Mouse (Mus musculus) kidney, postnatal 0 days (tissue): ENCODE measurements around the gene Kat14. TPM values are rescaled to one million over a fixed set of nuclear protein-coding genes. Genes with fewer than 3 reads are reported as not detected.
A peak's percentile ranks its signal among the peaks of the same experiment; 100 is the strongest.
"Not testable (repeated sequence)": the region's sequence is repeated elsewhere in the genome, so short reads cannot be mapped to it uniquely, and the experiment has no call there.

Experiments
- ATAC-seq: fragments of 200-750 bp; cut with Nextera tagmentation; replicated peaks from 2 replicates; pipeline ENCODE4 v1.8.0; 2017; ENCODE audit warnings: low read depth, moderate number of reproducible peaks, moderate TSS enrichment, moderate library complexity; ENCODE audit not compliant: low FRiP score
- DNase-seq: peaks from one replicate; pipeline ENCODE4 v3.0.0-alpha.2; 2016; ENCODE audit warnings: low spot score
- H3K27ac ChIP-seq: fragments of 300-500 bp; sonication (generic); 2 replicates; pipeline ENCODE4 v1.5.1; 2014; ENCODE audit warnings: mild to moderate bottlenecking
- H3K27me3 ChIP-seq: fragments of 300-500 bp; sonication (generic); 2 replicates; pipeline ENCODE4 v1.6.1; 2014; ENCODE audit warnings: low read length, mixed read lengths; ENCODE audit not compliant: insufficient read depth
- H3K36me3 ChIP-seq: fragments of 300-500 bp; sonication (generic); 2 replicates; pipeline ENCODE4 v1.6.1; 2014; ENCODE audit warnings: low read length, mixed read lengths; ENCODE audit not compliant: insufficient read depth
- H3K4me1 ChIP-seq: fragments of 300-500 bp; sonication (generic); replicated peaks from 2 replicates; pipeline ENCODE4 v1.6.1; 2014; ENCODE audit warnings: antibody characterized with exemption, low read length, mixed read lengths; ENCODE audit not compliant: insufficient read depth
- H3K4me2 ChIP-seq: fragments of 300-500 bp; sonication (generic); 2 replicates; pipeline ENCODE4 v1.6.1; 2014; ENCODE audit warnings: mild to moderate bottlenecking, low read length, moderate library complexity, mixed read lengths
- H3K4me3 ChIP-seq: fragments of 300-500 bp; sonication (generic); replicated peaks from 2 replicates; pipeline ENCODE4 v1.5.1; 2014; ENCODE audit warnings: low read depth, low read length
- H3K9ac ChIP-seq: fragments of 300-500 bp; sonication (generic); 2 replicates; pipeline ENCODE4 v1.6.1; 2014; ENCODE audit warnings: low read depth, low read length
- H3K9me3 ChIP-seq: fragments of 300-500 bp; sonication (generic); replicated peaks from 2 replicates; pipeline ENCODE4 v1.6.1; 2016; ENCODE audit warnings: low read length, inconsistent platforms, mixed read lengths
- CTCF ChIP-seq: IDR thresholded peaks from 2 replicates; pipeline ENCODE4 v1.5.1; 2016; ENCODE audit warnings: antibody characterized with exemption, low read depth, mild to moderate bottlenecking, moderate library complexity
- WGBS: fragments of 180-500 bp; shearing (Covaris S2); extraction: QIAGEN DNeasy Blood & Tissue Kit; methylation state at CpG from one replicate; pipeline ENCODE4 v1.1.7; 2014; 5-methylcytosine and 5-hydroxymethylcytosine counted together
- polyA plus RNA-seq: library from polyadenylated mRNA; unstranded; fragments of >200 nt; fragmentation: Nextera tagmentation; extraction: Ambion mirVana; gene quantifications from 2 replicates; pipeline ENCODE4 v1.2.1, GENCODE M21; 2015

The Kat14 gene
- polyA plus RNA-seq, 1 experiment from 2014 or later, result 37.5 TPM

- Histone ChIP-seq H3K9me3 (no peaks in the 10 kb centered on the region), H3K4me2 (peak within 1 kb of the TSS; percentile 99), H3K4me3 (peak within 1 kb of the TSS; percentile 57), H3K27ac (no peak within 1 kb of the TSS), H3K36me3 (no peaks in the 10 kb centered on the region), H3K9ac (peak within 1 kb of the TSS; percentile 46), H3K27me3 (peaks cover 35% of the 10 kb centered on the region), H3K4me1 (peaks cover 22% of the 10 kb centered on the region; the same call in 1 of the 2 replicates)
- 1% methylated on average over 61 of the region's 62 CpGs for WGBS
- no peak for TF ChIP-seq CTCF
- DNase-seq (peak; percentile 26), ATAC-seq (peak; percentile 61)
Measured at GRCm38 (mm10) chr2:144331401-144332302, 37.1 kb upstream of the Kat14 start, which contains the start of gene Ovol2. Gene Ovol2, minus strand, starts transcription at chr2:144332146.

GRCm38 (mm10) chr2:144332486-144332885, 36.3 kb upstream of the Kat14 start:
- DNase-seq, result no peak
- Histone ChIP-seq H3K27ac (no peak overlapping the region), H3K4me2 (peak overlapping the region; percentile 99), H3K4me3 (peak overlapping the region; percentile 57), H3K4me1 (peaks cover 22% of the 10 kb centered on the region; the same call in 1 of the 2 replicates), H3K9me3 (no peaks in the 10 kb centered on the region), H3K27me3 (peaks cover 35% of the 10 kb centered on the region), H3K36me3 (no peaks in the 10 kb centered on the region), H3K9ac (no peak overlapping the region)
- TF ChIP-seq CTCF, result no peak
- ATAC-seq, result no peak
- 7% methylated on average over 9 of the region's 9 CpGs for WGBS

GRCm38 (mm10) chr2:144333138-144333842, 35.5 kb upstream of the Kat14 start:
- Histone ChIP-seq H3K4me1 (peaks cover 22% of the 10 kb centered on the region; the same call in 1 of the 2 replicates), H3K9ac (no peak overlapping the region), H3K4me2 (peak overlapping the region; percentile 99), H3K4me3 (peak overlapping the region; percentile 57), H3K27ac (no peak overlapping the region), H3K36me3 (no peaks in the 10 kb centered on the region), H3K27me3 (peaks cover 35% of the 10 kb centered on the region), H3K9me3 (no peaks in the 10 kb centered on the region)
- 8% methylated on average over 28 of the region's 28 CpGs for WGBS
- TF ChIP-seq CTCF, result peak; percentile 41; the same call in 1 of the 2 replicates
- ATAC-seq (no peak), DNase-seq (no peak)

- ATAC-seq, result no peak
- H3K9me3 ChIP-seq, result no peaks in the 10 kb centered on the region
- TF ChIP-seq CTCF, result no peak
- H3K4me3 ChIP-seq, result no peak overlapping the region
- no peak overlapping the region for H3K27ac ChIP-seq
- peaks cover 11% of the 10 kb centered on the region for H3K27me3 ChIP-seq
- no peak overlapping the region for H3K4me2 ChIP-seq
- DNase-seq, result no peak
- H3K4me1 ChIP-seq, result peaks cover 1% of the 10 kb centered on the region; the same call in 1 of the 2 replicates
- no peak overlapping the region for H3K9ac ChIP-seq
- 55% methylated on average over 3 of the region's 3 CpGs for WGBS
- no peaks in the 10 kb centered on the region for H3K36me3 ChIP-seq
Measured at GRCm38 (mm10) chr2:144337230-144337629, 31.6 kb upstream of the Kat14 start.

GRCm38 (mm10) chr2:144337701-144338100, 31.1 kb upstream of the Kat14 start:
- TF ChIP-seq CTCF, result no peak
- peaks cover 10% of the 10 kb centered on the region for H3K27me3 ChIP-seq
- no peaks in the 10 kb centered on the region; the same call in 1 of the 2 replicates for H3K4me1 ChIP-seq
- ATAC-seq, result no peak
- no peak overlapping the region for H3K27ac ChIP-seq
- H3K9ac ChIP-seq, result no peak overlapping the region
- no peak overlapping the region for H3K4me2 ChIP-seq
- H3K4me3 ChIP-seq, result no peak overlapping the region
- no peaks in the 10 kb centered on the region for H3K9me3 ChIP-seq
- no peak for DNase-seq
- H3K36me3 ChIP-seq, result no peaks in the 10 kb centered on the region
- WGBS, result 79% methylated on average over 7 of the region's 8 CpGs

- H3K4me2 ChIP-seq, H3K27ac ChIP-seq, DNase-seq, H3K27me3 ChIP-seq, H3K9ac ChIP-seq, ATAC-seq, H3K4me1 ChIP-seq, H3K4me3 ChIP-seq, H3K9me3 ChIP-seq, H3K36me3 ChIP-seq: not testable (repeated sequence)
- WGBS, result 76% methylated on average over 6 of the region's 6 CpGs
Measured at GRCm38 (mm10) chr2:144338149-144338548, 30.6 kb upstream of the Kat14 start.
